Mouse (Mus musculus): ENCODE data around the gene Cggbp1. TPM values are rescaled to one million over a fixed set of nuclear protein-coding genes. Genes with fewer than 3 reads are reported as not detected.

The Cggbp1 gene
- polyA plus RNA-seq, 3 experiments from 2014 or later, result 33.5 to 79.9 (median 39.7) TPM

- ATAC-seq, result peak; percentile 97
Observed at GRCm38 (mm10) chr16:64873416-64874305, 21.9 kb downstream of the Cggbp1 start.

GRCm38 (mm10) chr16:64875384-64875783 lies 23.6 kb downstream of the Cggbp1 start:
- no peak for ATAC-seq

DNA sequence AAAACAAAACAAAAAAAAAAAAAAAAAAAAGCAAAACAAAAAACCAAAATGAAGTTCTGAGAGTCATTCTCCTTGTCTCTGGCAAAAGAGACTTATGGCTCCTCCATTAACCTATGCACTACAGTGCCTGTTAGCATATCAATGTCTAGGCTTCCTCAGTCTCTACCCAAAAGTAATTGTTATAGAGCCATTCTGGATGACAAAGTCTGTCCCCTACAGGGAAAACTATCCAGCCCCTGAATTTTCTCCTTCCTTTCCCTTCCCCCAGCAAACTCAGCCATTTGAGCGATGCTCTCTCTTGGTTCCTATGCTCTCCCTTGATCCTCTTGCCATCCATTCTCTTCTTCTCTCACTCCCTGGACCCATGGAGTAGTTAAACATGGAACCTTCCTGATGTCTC lies 24.0 kb downstream of the Cggbp1 start:
- ATAC-seq, result no peak

GRCm38 (mm10) chr16:64876631-64877265 lies 25.0 kb downstream of the Cggbp1 start:
- no peak for ATAC-seq

DNA sequence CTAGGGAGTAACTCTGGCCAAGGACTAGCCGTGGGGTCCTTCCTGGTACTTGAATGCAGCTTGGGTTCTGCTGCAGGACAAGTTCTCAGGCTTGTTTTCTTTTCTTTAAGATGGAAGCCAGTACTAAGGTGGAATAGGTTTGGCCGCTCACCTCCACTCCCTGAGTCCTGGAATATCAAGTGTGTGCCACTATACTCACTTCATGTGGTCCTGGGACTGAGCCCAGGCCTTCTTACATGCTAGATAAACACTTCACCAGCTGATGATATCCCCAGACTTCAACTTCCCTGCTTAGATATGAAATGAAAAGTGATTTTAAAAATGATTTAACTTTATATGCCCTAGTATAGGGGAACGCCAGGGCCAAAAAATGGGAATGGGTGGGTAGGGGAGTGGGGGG lies 25.5 kb downstream of the Cggbp1 start:
- ATAC-seq, result no peak

DNA sequence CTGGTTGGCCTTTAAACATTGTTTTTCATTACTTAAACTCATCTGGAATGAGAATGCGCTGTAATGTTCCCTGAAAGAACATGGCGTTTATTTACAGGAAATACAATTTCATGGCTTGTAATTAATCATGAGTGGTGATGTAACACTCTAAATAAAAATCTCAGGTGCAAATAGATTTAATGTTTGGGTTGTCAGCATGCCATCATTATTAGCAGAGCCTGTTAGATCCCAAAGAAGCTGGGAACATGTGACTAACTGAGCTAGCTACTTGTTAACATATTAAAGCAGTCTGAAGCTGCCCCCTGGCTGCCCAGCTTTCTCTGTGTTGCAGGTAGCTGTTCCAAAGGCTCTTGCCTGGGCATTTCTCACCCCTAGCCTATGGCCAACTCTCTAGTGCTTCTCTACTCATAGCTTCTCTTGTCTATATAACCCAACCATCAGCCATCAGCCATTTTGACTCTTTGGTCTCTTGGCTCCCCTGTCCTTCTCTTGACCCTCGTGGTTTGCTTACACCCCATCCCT lies 26.9 kb downstream of the Cggbp1 start:
- no peak for ATAC-seq

DNA sequence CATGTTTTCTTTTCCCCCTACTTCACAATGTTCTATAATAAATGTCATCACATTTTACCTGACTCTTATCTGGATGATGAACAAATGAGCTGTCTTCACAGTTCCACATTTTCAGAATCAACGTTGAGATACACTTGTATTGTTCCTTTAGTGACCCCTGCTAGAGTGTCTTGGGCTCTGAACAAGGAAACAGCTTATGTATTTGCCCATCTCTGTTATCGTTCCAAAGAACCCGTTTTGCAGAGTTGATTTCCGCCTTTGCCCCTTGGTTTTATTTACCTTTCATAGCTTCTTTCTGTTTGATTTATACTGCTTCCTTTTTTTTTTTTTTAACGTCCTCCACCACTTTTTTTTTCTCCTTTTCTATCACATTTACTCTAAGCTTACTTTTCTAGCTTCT lies 27.9 kb downstream of the Cggbp1 start:
- ATAC-seq, result no peak

DNA sequence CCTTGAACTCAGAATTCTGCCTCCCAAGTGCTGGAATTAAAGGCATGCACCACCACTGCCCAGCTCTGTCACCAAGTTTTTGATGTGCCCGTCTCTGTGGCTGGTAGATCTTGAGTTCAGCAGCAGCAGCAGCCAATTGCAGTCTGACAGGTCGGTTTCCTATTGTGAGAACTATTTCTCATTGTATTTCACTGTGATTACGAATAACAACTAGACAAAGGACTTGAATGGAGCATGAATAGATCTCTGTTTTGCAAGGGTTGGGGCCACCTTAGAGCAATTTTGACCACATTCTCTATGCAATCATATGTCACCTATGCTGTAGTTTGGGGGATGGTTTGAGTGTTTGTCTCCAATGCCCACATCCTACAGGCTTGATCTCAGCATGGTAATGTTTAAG lies 29.2 kb downstream of the Cggbp1 start:
- no peak for ATAC-seq

GRCm38 (mm10) chr16:64881442-64881841 lies 29.6 kb downstream of the Cggbp1 start:
- peak; percentile 60 for ATAC-seq

DNA sequence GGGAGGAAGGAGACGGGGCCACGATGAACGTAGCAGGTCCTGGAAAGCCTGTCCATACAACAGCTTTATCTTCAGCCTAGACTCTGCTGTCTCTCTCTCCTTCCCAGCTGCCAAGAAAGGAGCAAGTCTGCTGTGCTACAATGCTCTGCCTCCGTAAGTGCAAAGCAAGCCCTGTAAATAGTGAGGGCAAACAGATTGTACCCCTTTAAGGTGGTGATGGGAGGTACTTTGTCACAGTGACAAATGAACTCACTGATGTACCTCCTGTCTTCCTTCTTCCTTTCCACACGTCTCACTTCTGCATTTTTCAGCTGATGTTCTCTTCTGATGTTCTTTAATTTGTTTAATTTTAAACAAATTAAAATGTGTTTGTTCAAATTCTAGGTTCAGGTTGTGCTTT lies 32.1 kb downstream of the Cggbp1 start:
- no peak for ATAC-seq

GRCm38 (mm10) chr16:64884420-64884838 lies 32.6 kb downstream of the Cggbp1 start:
- no peak for ATAC-seq

DNA sequence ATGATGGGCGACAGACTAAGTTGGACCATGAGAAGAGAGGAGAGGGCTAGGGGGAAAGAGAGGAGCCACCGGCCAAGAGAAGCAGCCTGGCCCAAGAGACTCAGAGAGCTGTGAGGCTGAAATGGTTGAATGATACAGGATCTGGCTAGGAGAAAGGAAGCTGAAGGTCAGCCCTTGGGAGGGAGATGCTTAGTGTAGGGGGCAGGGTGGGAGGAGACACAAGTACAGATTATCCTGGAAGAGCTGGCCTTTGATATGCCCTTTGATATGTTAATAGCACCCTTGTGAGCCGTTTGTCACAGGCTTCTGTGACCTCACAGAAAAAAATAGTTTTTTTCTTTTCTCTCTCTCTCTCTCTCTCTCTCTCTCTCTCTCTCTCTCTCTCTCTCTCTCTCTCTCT lies 33.3 kb downstream of the Cggbp1 start:
- no peak for ATAC-seq

- ATAC-seq, result no peak
Observed at GRCm38 (mm10) chr16:64885547-64885946, 33.8 kb downstream of the Cggbp1 start.

DNA sequence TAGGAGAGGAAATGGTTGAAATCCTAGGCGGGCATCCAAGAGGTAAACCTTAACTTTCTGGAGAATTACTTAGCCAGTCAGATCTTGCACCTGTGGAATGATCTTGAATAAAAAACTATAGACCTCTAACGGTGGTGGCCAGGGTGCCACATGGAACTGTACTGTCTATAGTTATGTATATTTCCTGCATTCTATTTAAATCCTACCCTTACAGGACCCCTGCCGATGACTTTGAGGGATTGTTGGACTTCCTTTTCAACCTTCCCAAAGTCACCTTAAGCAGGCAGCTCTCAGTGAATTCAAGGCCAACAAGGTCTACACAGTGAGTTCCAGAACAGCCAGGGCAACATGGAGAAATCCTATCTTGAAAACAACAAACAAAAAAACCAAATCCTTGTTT lies 37.7 kb downstream of the Cggbp1 start:
- no peak for ATAC-seq

DNA sequence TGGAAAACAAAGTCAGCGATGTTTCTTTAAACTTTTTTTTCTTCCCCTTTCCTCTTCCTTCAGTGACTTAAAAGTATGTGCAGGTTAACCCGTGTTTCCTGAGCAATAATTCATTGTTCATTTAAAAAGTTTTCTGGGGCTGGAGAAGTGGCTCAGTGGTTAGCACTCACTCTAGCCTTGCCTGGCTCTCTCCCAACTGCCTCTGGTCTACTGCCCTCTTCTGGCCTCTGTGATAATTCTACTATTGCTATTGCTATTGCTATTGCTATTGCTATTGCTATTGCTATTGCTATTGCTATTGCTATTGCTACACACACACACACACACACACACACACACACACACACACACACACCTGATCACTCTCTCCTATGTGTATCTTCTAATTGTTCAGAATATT lies 47.3 kb downstream of the Cggbp1 start:
- ATAC-seq, result peak; percentile 73

DNA sequence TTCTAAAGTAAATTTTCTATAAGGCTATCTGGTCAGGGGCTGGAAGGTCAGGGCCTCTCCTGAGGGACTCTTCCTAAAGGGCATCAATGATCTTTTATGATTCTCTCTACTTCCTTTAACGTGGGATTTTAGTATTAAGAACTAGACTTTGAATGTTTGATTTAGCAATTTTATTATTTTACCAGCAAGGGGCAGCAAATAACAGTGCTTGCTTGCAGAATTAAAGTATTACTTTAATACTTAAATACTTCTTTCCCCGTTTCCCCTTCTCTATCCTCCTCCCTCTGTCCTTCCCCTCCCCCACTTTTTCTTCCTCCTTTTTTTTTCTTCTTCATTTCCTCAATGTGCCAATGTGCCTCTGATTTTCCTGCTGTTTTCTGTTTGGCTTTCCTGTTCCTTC lies 51.5 kb downstream of the Cggbp1 start:
- ATAC-seq, result no peak

DNA sequence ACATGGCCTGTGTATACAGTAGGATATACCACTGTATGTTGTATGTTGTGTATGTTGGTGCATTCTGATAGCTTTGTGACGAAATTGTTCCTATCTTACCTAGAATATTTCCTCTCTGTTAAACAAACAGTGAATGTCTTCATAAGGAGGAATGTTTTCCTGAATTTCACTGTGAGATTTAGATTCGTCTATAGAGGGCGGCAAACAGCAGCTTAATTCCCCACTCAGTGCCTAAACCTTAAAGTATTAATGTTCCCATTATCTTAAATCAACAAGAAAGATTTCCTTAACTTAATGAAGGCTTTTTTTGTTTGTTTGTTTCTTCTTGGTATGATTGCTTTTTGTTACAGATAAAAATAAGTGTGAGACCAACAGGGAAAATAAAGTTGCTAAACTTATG lies 55.3 kb downstream of the Cggbp1 start:
- ATAC-seq, result no peak

DNA sequence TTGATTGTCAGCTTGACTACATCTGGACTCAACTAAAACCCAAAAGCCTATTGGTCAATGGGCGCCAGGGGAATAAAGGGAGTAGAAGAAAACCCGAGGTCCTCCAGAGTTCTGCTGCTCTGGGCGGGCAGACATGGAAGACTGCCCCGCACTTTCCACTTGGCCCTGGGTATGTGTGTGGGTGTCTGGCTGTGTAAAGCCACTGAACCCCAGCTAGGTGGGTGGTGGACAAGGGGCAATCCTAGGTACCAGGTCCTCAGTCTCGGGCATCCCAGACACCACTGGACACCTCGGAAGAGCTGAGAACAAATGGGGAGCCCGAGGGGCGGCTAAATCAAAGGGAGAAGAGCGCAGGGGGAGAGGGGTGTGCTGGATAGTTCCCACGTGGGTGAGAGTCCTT lies 57.0 kb downstream of the Cggbp1 start:
- ATAC-seq, result no peak

Other genes with a start within 250 kb of the Cggbp1 start
- not detected for gene Csnka2ip, start 249.6 kb upstream of the Cggbp1 start, polyA plus RNA-seq (2017; shearing (Covaris generic))
- gene 4930453N24Rik, start 80.8 kb upstream of the Cggbp1 start, polyA plus RNA-seq (2017; shearing (Covaris generic)), result 10 to 100 TPM; 14.2 to 26.6 (median 19.4) TPM
- gene Zfp654, start 344 bp upstream of the Cggbp1 start, polyA plus RNA-seq (2017; shearing (Covaris generic)), result 10 to 100 TPM in 1 of 3 experiments, 1 to 10 TPM in 2; 9.0 to 10.3 (median 9.5) TPM